In the genomic region with DNA sequence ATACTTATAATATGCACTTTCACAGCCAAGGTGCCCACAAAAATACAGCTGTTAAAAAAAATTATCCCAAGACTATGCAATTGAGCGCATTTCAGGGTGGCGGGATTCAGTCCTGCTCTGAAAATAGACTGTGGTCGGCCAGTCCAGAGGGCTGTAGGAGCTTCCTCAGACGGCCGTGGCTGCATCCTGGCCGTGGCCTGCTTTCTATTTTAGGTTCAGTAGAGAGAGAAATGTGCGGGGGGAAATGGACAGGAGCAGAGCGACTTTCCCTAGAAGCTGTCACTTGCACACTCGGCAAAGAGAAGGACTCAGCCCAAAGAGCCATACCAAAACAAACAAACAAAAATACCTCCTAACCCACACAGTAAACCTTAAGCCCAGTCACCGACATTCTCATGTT, we compare ENCODE assay signal across 8 mouse cellular contexts.
DNase-seq lines count a peak whose midpoint lies in the region; ATAC-seq lines count a peak whose summit lies in the region.
"Had no signal": no experiment of that assay in that cellular context is flagged by ENCODE, and none has a peak within 500 bp of the region (broad histone marks: within the 10 kb centered on the region; RNA-seq: fewer than 3 reads in every experiment).

No protein-coding gene starts in this region.

- no peak for ATAC-seq in liver, embryonic 12.5 days
- ATAC-seq in erythroid progenitor cell, adult 5-6 weeks (replicated peaks; ENCODE audit: low FRiP score, poor library complexity, severe bottlenecking), result no peak

- H3K36me3 ChIP-seq in liver, embryonic 12.5 days, result no peaks in the 10 kb centered on the region

- WGBS in liver, embryonic 12.5 days (ENCODE audit: insufficient replicate concordance), result 24% methylated on average over 10 of the region's 10 CpGs

- H3K4me1 ChIP-seq in liver, embryonic 12.5 days, result 0 out of 2 replicates have a peak, but pooled peaks cover 4% of the 10 kb centered on the region

- intact Hi-C loops in left cerebral cortex, postnatal 4 days (cut with DNase I), result no loop called here

- H3K4me3 ChIP-seq in liver, embryonic 12.5 days, result no peak overlapping the region
- H3K4me3 ChIP-seq: limb, embryonic 15.5 days had no signal

- DNase-seq in layer of hippocampus, adult 11-12 months (ENCODE audit: low spot score), result peak; percentile 39
- DNase-seq in layer of hippocampus, adult 8-10 months (ENCODE audit: low spot score in 2 of 2), result no peak
- peak; percentile 61 for DNase-seq in cerebellum, adult 8-10 months
- peak; percentile 46 to 50 for DNase-seq in heart, adult 9 months (ENCODE audit: low spot score in 2 of 2)
- no peak for DNase-seq in left cerebral cortex, postnatal 4 days

- no peak overlapping the region for H3K9ac ChIP-seq in liver, embryonic 12.5 days
- H3K9ac ChIP-seq: limb, embryonic 15.5 days had no signal

- H3K27ac ChIP-seq in liver, embryonic 12.5 days, result peak overlapping the region; percentile 21; the same call in 1 of the 2 replicates
- H3K27ac ChIP-seq: limb, embryonic 15.5 days had no signal

- no peaks in the 10 kb centered on the region for H3K27me3 ChIP-seq in liver, embryonic 12.5 days (replicated peaks)
- H3K27me3 ChIP-seq: limb, embryonic 15.5 days had no signal

- no peaks in the 10 kb centered on the region for H3K9me3 ChIP-seq in liver, embryonic 12.5 days (replicated peaks)
- H3K9me3 ChIP-seq: limb, embryonic 15.5 days had no signal

- H3K4me2 ChIP-seq in liver, embryonic 12.5 days, result no peak overlapping the region
- H3K4me2 ChIP-seq: limb, embryonic 15.5 days had no signal

Comparison
In these comparisons a context has a peak if more than half of its experiments do, and no peak if none do; other contexts are left out.
1. DNase-seq: peak in layer of hippocampus, adult 11-12 months (single experiment), cerebellum, adult 8-10 months (single experiment) and heart, adult 9 months (2 of 2); none in layer of hippocampus, adult 8-10 months (0 of 2) and left cerebral cortex, postnatal 4 days (single experiment).